Mouse (Mus musculus) lung, embryonic 16.5 days (tissue): ENCODE data around the gene Sox11. TPM values are rescaled to one million over a fixed set of nuclear protein-coding genes. Genes with fewer than 3 reads are reported as not detected.

ENCODE experiments used
- ATAC-seq: fragments of 200-750 bp; cut with Nextera tagmentation; 2 replicates; pipeline ENCODE4 v1.8.0; 2017; ENCODE audit warnings: low read depth, mild to moderate bottlenecking, moderate library complexity
- H3K27ac ChIP-seq: fragments of 300-500 bp; sonication (generic); 2 replicates; pipeline ENCODE4 v1.5.1; 2014; ENCODE audit warnings: mild to moderate bottlenecking, control low read depth, low read length
- H3K27me3 ChIP-seq: fragments of 300-500 bp; sonication (generic); 2 replicates; pipeline ENCODE4 v1.6.1; 2014; ENCODE audit warnings: low read depth, low read length, mixed read lengths; ENCODE audit not compliant: control insufficient read depth, insufficient read depth
- H3K36me3 ChIP-seq: fragments of 300-500 bp; sonication (generic); 2 replicates; pipeline ENCODE4 v1.6.1; 2014; ENCODE audit warnings: low read length; ENCODE audit not compliant: control insufficient read depth, insufficient read depth
- H3K4me1 ChIP-seq: fragments of 300-500 bp; sonication (generic); replicated peaks from 2 replicates; pipeline ENCODE4 v1.6.1; 2014; ENCODE audit warnings: low read length, mixed read lengths; ENCODE audit not compliant: control insufficient read depth, insufficient read depth
- H3K4me2 ChIP-seq: fragments of 300-500 bp; sonication (generic); 2 replicates; pipeline ENCODE4 v1.6.1; 2014; ENCODE audit warnings: low read depth, low read length, control low read depth
- H3K4me3 ChIP-seq: fragments of 300-500 bp; sonication (generic); 2 replicates; pipeline ENCODE4 v1.5.1; 2014; ENCODE audit warnings: mild to moderate bottlenecking, low read length, control low read depth
- H3K9ac ChIP-seq: fragments of 300-500 bp; sonication (generic); 2 replicates; pipeline ENCODE4 v1.6.1; 2014; ENCODE audit warnings: low read length, control low read depth
- H3K9me3 ChIP-seq: fragments of 300-500 bp; sonication (generic); 2 replicates; pipeline ENCODE4 v1.6.1; 2016; ENCODE audit warnings: low read length; ENCODE audit not compliant: control insufficient read depth
- WGBS: fragments of 180-500 bp; shearing (Covaris S2); extraction: QIAGEN DNeasy Blood & Tissue Kit; methylation state at CpG from one replicate; pipeline ENCODE4 v1.1.7; 2014; 5-methylcytosine and 5-hydroxymethylcytosine counted together
- polyA plus RNA-seq: library from polyadenylated mRNA; unstranded; fragments of >200 nt; fragmentation: Nextera tagmentation; extraction: Ambion mirVana; gene quantifications from 2 replicates; pipeline ENCODE4 v1.2.1, GENCODE M21; 2015

The Sox11 gene
- polyA plus RNA-seq, result 25.4 and 29.0 TPM in 2 replicates

DNA sequence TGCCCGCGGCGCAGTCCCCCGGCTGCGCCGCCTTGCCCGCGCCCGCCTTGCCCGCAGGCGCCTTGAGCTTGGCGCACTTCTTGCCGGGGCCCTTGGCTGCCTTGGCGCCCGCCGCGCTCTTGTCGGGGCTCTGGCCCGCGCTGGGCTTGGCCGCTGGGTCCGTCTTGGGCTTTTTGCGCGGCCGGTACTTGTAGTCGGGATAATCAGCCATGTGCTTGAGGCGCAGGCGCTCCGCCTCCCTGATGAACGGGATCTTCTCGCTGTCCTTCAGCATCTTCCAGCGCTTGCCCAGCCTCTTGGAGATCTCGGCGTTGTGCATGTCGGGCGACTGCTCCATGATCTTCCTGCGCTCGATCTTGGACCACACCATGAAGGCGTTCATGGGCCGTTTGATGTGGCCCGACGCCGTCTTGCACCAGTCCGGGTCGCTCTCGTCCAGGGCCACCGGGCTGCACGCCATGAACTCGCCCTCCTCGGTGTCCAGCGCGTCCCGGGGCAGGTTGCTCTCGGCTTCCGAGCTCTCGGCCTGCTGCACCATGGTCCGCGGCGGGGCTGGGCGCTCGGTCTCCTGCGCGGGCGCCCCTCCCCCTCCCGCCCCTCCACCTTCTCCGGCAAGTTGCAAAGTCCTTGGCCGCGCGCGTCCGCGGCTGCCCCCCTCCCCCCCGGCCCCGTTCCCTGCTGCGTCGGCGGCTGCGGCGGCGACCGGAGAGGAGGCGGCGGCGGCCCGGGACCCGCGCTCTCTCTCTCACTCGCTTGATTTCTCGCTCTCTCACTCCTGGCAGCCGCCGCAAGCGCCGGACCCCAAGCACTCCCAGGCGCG lies at the start of gene Sox11:
Gene Sox11, minus strand, starts transcription at position 704 of the 820 bp plus-strand sequence.
- peak within 1 kb of the TSS; percentile 87 for H3K9ac ChIP-seq
- peak within 1 kb of the TSS; percentile 87 for H3K4me3 ChIP-seq
- no peaks in the 10 kb centered on the region for H3K9me3 ChIP-seq
- H3K4me1 ChIP-seq, result peaks cover 6% of the 10 kb centered on the region; the same call in 1 of the 2 replicates
- H3K27ac ChIP-seq, result peak within 1 kb of the TSS; percentile 95
- under 1% methylated on average over 70 of the region's 95 CpGs for WGBS
- peak within 1 kb of the TSS; percentile 92 for H3K4me2 ChIP-seq
- no peaks in the 10 kb centered on the region for H3K27me3 ChIP-seq
- ATAC-seq, result peak; percentile 42
- no peaks in the 10 kb centered on the region for H3K36me3 ChIP-seq

- ATAC-seq, result peak; percentile 96
- WGBS, result 30% methylated on average over 7 of the region's 7 CpGs
- Histone ChIP-seq H3K36me3 (no peaks in the 10 kb centered on the region), H3K4me2 (no peak overlapping the region), H3K9me3 (no peaks in the 10 kb centered on the region), H3K4me1 (0 out of 2 replicates have a peak, but pooled peaks cover 2% of the 10 kb centered on the region), H3K4me3 (no peak overlapping the region), H3K27me3 (no peaks in the 10 kb centered on the region), H3K27ac (no peak overlapping the region), H3K9ac (no peak overlapping the region)
Observed at GRCm38 (mm10) chr12:27391652-27392305, 49.4 kb upstream of the Sox11 start.

DNA sequence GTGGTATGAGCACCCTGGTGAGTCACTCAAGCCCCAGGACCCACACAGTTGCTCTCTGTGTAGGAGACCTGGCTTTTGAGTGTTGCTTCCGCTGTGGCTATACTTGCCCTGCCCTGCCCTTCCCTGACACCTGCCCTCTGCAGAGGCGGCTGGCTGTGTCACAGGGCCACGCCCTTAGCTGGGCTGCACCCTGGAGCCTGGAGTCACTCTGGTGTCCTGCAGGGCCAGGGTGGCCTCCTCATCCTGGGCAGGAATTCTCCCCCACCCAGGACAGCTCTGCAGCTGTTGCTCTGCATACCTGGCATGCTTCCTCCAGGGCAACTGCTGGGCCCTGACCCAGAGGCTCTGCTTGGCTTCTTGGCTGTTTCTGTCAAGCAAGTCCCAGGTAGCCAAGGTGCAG lies 48.1 kb upstream of the Sox11 start:
- H3K4me3 ChIP-seq, result no peak overlapping the region
- no peak overlapping the region for H3K4me2 ChIP-seq
- no peaks in the 10 kb centered on the region for H3K9me3 ChIP-seq
- no peaks in the 10 kb centered on the region for H3K36me3 ChIP-seq
- H3K9ac ChIP-seq, result no peak overlapping the region
- H3K27ac ChIP-seq, result no peak overlapping the region
- WGBS, result 62% methylated on average over 3 of the region's 3 CpGs
- H3K27me3 ChIP-seq, result no peaks in the 10 kb centered on the region
- 0 out of 2 replicates have a peak, but pooled peaks cover 2% of the 10 kb centered on the region for H3K4me1 ChIP-seq
- 0 out of 2 replicates have a peak, but pooled peaks have one; percentile 6 for ATAC-seq

GRCm38 (mm10) chr12:27389429-27389828 lies 47.1 kb upstream of the Sox11 start:
- Histone ChIP-seq H3K4me3 (no peak overlapping the region), H3K4me2 (no peak overlapping the region), H3K4me1 (0 out of 2 replicates have a peak, but pooled peaks cover 2% of the 10 kb centered on the region), H3K36me3 (no peaks in the 10 kb centered on the region), H3K27ac (no peak overlapping the region), H3K9me3 (no peaks in the 10 kb centered on the region), H3K27me3 (no peaks in the 10 kb centered on the region), H3K9ac (no peak overlapping the region)
- no peak for ATAC-seq

GRCm38 (mm10) chr12:27372505-27372904 lies 30.1 kb upstream of the Sox11 start:
- no peak overlapping the region for H3K4me2 ChIP-seq
- WGBS, result 73% methylated on average over 3 of the region's 3 CpGs
- no peaks in the 10 kb centered on the region for H3K36me3 ChIP-seq
- no peak for ATAC-seq
- no peaks in the 10 kb centered on the region for H3K4me1 ChIP-seq
- H3K9ac ChIP-seq, result no peak overlapping the region
- H3K27me3 ChIP-seq, result no peaks in the 10 kb centered on the region
- H3K27ac ChIP-seq, result no peak overlapping the region
- no peaks in the 10 kb centered on the region for H3K9me3 ChIP-seq
- H3K4me3 ChIP-seq, result no peak overlapping the region

- H3K4me1 ChIP-seq, result no peaks in the 10 kb centered on the region
- H3K36me3 ChIP-seq, result no peaks in the 10 kb centered on the region
- no peak overlapping the region for H3K9ac ChIP-seq
- no peak overlapping the region for H3K4me2 ChIP-seq
- H3K9me3 ChIP-seq, result no peaks in the 10 kb centered on the region
- H3K27ac ChIP-seq, result no peak overlapping the region
- no peaks in the 10 kb centered on the region for H3K27me3 ChIP-seq
- no peak overlapping the region for H3K4me3 ChIP-seq
- ATAC-seq, result no peak
- 64% methylated on average over 2 of the region's 2 CpGs for WGBS
Observed at GRCm38 (mm10) chr12:27370756-27371155, 28.4 kb upstream of the Sox11 start.

DNA sequence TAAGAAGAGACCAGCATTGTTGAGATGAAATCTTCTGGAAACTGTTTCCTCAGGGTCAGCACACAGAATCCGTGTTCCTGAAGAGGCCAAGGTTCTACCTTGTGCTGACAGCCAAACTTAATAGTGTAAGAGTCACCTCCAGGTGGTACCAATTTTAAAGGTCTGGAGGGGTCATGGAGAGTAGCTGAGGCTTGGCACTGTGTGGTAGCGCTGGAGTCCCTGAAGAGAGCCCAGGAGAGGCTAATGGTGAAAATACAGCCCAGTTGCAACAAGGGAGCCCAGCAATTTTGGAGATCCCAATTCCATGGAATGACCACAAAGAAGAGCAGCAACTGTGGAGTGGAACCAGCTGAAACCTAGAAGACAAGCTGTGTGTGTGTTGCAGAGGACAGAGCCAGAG lies 25.1 kb upstream of the Sox11 start:
- no peaks in the 10 kb centered on the region for H3K4me1 ChIP-seq
- no peak overlapping the region for H3K4me2 ChIP-seq
- 67% methylated on average over 2 of the region's 2 CpGs for WGBS
- no peak for ATAC-seq
- H3K9ac ChIP-seq, result no peak overlapping the region
- H3K27me3 ChIP-seq, result no peaks in the 10 kb centered on the region
- no peaks in the 10 kb centered on the region for H3K9me3 ChIP-seq
- no peak overlapping the region for H3K27ac ChIP-seq
- H3K36me3 ChIP-seq, result no peaks in the 10 kb centered on the region
- H3K4me3 ChIP-seq, result no peak overlapping the region

- ATAC-seq, result no peak
- H3K4me2 ChIP-seq, result no peak overlapping the region
- H3K36me3 ChIP-seq, result no peaks in the 10 kb centered on the region
- WGBS, result 89% methylated on average over 16 of the region's 16 CpGs
- no peak overlapping the region for H3K27ac ChIP-seq
- no peaks in the 10 kb centered on the region for H3K9me3 ChIP-seq
- no peak overlapping the region for H3K4me3 ChIP-seq
- H3K4me1 ChIP-seq, result no peaks in the 10 kb centered on the region
- H3K9ac ChIP-seq, result no peak overlapping the region
- no peaks in the 10 kb centered on the region for H3K27me3 ChIP-seq
Observed at GRCm38 (mm10) chr12:27363840-27364640, 21.7 kb upstream of the Sox11 start.
